Mouse (Mus musculus): Measurements from ENCODE around the gene Clba1.

Gene Clba1

DNA sequence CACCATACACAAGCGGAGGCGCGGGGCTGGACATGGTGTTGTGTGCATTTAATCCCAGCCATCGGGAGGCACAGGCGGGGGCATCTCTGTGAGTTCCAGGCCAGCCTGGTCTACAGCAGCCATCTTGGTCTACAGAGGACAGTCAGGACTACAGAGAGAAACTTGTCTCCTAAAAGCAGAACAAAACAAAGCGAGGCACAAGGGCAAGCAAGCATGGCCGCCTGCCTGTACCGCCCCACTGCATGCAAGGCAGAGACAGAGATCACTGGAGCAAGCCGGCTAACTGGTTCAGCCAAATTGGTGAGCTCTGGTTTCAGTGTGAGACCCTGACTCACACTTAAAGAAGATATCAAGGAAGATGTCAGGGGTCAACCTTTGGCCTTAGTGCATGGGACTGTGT, 41.6 kb downstream of the Clba1 start:
- DNase-seq (ENCODE audit: extremely low spot score), result no peak

DNA sequence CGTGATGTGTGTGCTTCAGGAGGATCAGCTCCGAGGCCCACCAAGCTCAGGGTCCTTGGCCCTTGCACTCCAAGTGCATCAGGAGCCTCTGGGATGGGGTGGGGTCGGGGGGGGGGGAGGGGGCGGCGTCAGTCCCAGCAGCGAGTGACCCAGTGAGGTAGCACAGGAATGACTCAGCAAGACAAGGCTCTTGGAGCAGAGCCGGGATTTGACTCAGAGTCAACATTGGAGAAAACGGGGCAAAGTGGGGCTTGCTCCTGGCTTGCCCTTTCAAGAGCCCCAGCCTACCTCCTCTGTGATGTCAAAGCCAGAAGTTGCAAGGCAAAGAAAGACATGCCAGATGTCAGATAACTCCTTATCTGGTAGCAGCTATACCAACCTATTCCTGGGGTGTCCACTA, 42.4 kb downstream of the Clba1 start:
- DNase-seq (ENCODE audit: extremely low spot score), result no peak

DNA sequence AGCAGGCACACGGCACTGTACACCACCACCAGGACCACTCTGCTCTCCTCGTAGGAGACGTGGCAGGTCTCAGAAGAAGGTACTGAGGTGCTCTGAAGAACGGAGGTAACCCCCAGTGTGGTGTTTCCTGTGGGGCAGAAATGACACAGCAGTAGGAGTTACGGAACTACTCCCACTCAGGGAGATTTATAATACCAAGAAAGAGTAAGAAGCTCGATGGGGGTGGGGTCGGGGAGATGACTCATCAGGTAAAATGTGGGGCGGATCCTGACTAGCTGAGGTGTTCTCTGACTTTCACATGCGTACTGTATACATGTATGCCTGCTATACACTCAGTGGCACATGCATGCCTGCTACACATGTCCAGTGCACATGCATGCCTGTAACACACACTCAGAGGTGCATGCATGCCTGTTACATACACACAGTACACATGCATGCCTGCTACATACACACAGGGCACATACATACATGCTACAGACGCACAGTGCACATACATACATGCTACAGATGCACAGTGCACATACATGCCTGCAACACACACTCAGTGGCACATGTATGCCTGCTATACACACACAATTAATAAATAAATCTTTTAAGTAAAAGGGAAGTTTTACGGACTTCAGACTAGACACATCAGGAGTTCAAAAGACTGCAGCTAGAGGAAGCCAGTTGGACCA, 44.5 kb downstream of the Clba1 start:
- no peak for DNase-seq (ENCODE audit: extremely low spot score)

DNA sequence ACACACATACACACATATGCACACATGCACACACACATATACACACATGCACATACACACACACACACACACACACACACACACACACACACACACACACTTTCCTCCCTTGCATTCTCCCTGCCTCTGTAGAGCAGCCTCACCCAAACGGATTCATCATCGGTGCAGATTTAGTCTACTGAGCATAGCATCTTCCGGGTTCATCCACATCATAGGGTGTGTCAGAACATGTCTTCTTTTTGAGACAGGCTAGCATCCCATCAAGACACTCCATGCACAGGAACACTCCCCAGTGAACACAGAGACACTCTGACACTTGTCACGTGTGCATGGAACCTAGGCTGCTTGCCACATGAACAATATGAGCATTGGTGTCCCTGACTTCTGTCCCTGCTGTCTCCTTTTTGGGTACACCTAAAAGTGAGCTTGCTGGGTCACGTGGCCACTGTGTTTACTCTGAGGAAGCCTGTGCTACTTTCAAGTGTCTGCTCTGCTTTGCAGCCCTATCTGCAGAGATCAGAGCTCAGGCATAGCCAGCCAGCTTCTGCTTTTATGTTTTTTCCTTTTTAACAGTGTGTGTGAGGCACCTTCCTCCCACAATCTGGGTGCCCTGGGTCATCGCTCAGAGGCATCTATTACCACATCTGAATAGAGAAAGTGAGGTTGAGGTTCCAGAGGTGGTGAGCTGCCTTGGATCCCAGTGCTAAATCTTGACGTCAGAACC, 46.0 kb downstream of the Clba1 start:
- DNase-seq (ENCODE audit: extremely low spot score), result no peak

DNA sequence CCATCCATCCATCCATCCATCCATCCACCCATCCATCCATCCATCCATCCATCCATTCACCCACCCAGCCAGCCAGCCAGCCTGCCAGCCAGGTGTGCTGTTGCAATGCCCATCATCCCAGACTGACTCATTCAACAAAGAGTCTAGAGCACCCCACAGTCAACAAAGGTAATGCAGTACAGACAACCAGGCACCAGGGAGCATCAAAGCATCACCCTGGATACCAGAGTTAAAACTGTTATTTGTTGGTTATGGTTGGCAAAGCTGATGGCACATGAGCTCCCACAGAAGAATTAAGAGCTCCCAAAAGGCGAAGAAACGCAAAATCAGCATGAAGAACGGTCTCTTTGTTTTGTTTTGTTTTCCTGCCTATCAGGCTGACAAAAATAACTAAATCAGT, 47.6 kb downstream of the Clba1 start:
- DNase-seq (ENCODE audit: extremely low spot score), result no peak

DNA sequence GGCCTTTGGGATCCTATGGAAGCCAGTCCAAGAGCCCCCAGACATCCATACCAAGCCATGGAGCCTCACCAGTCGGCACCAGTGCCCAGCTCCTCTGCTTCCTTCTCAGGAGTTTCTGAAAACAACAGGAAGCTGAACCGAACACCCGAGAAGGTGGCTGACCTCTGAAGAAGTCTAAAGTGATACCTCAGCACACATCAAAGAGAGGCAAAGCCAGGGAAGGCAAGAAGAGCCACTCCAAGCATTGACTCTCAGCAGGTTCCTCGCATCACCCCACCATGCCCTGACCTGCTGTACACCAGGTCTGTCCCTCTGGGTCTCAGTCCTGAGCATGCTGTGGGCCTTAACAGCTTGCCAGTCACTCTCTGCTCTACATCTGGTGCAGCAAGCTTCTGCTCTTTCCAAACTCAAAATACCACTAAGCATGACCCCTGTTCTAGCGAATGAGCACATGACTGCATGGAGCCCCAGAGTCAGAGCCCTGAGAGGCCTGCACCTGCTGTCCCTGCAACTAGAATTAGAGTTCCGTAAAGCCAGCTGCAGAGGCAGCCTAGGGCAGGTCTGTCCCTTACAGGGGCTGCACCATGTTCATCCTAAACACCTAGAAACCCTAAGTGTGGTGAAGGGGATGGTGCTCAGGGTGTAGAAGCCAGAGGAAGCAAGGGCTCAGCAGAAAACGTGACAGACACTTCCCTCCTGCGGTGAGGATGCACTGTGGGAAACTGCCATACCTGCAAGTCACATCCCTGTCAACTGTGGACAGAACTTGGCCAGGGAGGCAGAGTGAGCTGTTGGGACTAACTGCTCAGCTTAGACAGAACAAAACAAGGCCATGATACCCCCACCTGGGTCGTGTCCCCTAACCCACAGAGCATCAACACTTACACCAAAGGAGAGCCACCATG, 48.5 kb downstream of the Clba1 start:
- DNase-seq (ENCODE audit: extremely low spot score), result no peak

DNA sequence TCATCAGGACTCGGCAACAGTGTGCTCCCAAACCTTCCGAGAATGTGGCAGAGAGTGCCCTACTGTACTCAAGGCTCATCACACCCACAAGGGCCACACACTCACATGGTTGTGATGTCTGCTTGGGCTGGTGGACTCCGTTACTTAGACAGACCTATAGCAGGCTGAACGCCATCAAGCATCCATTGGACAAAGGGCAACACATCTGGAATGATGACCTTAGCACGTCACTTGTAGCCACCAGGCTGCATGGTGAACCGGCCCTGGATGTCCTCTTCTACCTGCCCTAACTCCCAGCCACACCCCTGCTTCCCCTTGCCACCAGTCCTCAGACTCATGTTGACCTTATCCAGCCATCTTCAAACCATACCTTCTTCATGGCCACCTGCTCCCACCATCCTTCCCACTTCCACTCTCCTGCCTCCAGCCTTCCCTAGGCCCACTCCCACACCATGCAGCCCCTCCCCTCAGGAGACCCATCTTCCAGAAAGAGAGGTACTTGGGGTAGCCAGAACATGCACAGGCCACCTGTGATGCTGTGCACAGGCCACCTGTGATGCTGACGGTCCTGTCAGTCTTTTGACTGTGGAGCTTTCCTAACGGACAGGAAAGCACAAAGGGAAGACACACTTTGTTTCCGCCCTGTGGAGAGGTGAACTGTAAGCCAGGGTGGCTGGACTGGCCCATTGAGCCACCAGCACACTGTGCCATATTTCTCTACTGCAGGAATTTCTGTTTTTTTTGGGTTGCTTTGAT, 50.0 kb downstream of the Clba1 start:
- no peak for DNase-seq (ENCODE audit: extremely low spot score)

DNA sequence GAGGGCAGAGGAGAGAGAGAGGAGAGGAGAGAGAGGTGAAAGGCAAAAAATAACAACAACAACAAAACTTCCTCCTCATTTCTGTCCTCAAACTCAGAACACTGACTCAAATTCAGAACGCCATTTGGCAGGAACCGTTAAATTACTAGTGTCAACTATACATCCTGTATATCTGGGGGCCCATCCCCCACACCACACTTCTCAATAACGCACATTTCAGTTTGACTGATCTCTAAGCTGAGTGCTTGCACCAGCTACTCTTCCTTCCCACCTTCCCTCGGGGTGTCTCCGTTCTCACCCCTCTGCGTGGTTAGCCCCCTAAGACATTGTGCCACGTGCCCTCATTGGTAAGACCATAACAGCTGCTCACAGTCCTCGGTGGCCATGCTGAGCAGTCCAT, 51.2 kb downstream of the Clba1 start:
- no peak for DNase-seq (ENCODE audit: extremely low spot score)

DNA sequence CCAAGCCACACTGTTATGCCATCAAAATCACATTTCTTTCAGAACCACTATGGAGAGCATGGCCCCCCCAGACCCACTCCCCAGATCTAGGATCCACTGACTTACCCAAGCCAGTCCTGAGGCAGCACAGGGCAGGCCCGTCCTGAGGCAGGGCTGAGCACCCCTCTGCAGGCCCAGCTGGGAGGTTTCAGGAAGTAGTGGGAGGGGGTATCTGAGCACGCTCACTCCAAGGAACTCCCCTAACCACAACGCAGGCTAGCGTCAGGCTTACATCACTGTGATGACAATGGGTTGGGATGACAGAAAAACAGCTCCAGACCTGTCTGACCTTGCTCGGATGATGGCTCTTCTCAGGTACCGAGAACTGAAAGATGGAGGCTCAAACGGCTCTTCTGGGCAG, 52.0 kb downstream of the Clba1 start:
- no peak for DNase-seq (ENCODE audit: extremely low spot score)

DNA sequence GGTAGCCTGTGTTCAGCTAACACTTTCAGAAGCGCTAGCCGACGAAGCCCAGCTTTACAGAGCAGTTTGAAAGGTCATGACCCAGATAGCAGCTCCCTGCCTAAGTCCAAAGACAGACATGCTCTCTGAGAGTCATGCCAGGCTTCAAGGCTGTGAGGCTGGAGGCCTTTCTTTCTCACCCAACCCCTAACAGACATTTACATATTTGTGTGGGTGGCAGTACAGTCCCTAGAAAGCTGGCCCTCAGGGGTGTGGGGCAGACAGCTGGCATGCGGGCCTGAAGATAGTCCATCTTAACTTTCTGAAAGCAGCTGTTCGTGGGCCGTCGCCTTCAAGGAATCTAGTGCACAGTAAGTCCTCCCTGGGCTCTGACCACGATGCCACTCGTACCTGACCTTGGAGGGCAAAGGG, 53.2 kb downstream of the Clba1 start:
- no peak for DNase-seq (ENCODE audit: extremely low spot score)

DNA sequence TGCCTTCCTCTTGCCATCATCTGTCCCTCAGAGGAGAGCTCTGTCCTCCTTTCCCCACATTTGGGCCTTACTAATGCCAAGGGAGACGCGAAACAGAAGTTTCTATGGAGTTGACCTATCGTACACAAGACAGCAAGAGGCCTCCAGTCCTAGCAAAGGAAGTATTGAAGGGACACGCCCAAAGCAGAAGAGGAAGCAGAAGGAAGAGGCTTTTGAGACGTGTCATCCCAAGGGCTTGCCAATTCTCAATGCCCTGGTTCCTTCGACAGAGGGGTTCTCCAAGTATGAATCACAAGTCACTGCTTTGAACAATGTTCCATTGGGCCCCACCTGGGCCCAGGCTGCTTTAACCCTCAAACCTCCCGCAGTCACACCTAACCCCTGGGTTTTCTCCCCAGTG, 56.1 kb downstream of the Clba1 start:
- no peak for DNase-seq (ENCODE audit: extremely low spot score)

All from embryo, embryonic 9.5 days (tissue).